Mouse (Mus musculus) gastrocnemius, adult 2 months (tissue): ENCODE results near the gene Slc25a30. TPM values are rescaled to one million over a fixed set of nuclear protein-coding genes. Genes with fewer than 3 reads are reported as not detected.

Experiments used
- DNase-seq: peaks from one replicate; pipeline ENCODE4 v3.0.0; 2022
- H3K27ac ChIP-seq: fragments of 200-600 bp; 2 replicates; pipeline ENCODE4 v1.8.1; 2022; ENCODE audit warnings: mild to moderate bottlenecking
- H3K4me3 ChIP-seq: fragments of 200-600 bp; 2 replicates; pipeline ENCODE4 v1.8.1; 2022; ENCODE audit warnings: mild to moderate bottlenecking, moderate library complexity
- CTCF ChIP-seq: fragments of 200-600 bp; IDR thresholded peaks from 2 replicates; pipeline ENCODE4 v1.8.1; 2022; ENCODE audit warnings: antibody characterized with exemption, mild to moderate bottlenecking, moderate library complexity
- intact Hi-C: fragments of 180-260 bp; cut with DNase I; formaldehyde crosslinking; loops from one replicate; pipeline ENCODE4 v1.15.1; 2025
- total RNA-seq, 2 experiments: library from RNA; stranded (reverse); gene quantifications; 2 replicates each; pipeline ENCODE4 v1.2.3; 2021

The Slc25a30 gene
- total RNA-seq, 2 experiments from 2014 or later: 6.6 to 10.5 TPM

- intact Hi-C loops: no loop called here
- Histone ChIP-seq H3K27ac (peak within 1 kb of the TSS; percentile 95), H3K4me3 (peak within 1 kb of the TSS; percentile 86)
- peak; percentile 34; the same call in 1 of the 2 replicates for TF ChIP-seq CTCF
- DNase-seq: peak; percentile 99
Measured at GRCm38 (mm10) chr14:75753991-75754817, 32.6 kb downstream of the Slc25a30 start, which contains the start of gene Cog3. Gene Cog3, minus strand, starts transcription at chr14:75754517.

DNA sequence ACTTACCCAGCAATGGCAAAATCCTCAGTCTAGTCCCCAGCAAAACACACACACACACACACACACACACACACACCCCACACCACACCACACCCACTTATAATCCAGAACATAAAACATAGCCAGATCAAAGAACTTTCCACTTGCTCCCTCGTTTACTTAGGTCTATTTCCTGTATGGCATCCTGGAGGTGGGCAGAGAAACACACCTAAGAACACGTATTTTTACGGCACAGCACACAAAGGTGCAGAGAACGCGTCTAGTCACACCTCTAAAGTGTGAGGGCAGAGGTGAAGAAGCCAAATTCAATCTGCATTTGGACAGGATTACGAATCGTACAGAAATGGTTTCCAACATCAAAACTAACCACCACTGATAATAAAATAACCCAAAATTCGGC, 33.6 kb downstream of the Slc25a30 start:
- DNase-seq: no peak
- TF ChIP-seq CTCF: no peak
- intact Hi-C loops: no loop called here
- Histone ChIP-seq H3K4me3 (peak overlapping the region; percentile 86), H3K27ac (peak overlapping the region; percentile 95; the same call in 1 of the 2 replicates)

DNA sequence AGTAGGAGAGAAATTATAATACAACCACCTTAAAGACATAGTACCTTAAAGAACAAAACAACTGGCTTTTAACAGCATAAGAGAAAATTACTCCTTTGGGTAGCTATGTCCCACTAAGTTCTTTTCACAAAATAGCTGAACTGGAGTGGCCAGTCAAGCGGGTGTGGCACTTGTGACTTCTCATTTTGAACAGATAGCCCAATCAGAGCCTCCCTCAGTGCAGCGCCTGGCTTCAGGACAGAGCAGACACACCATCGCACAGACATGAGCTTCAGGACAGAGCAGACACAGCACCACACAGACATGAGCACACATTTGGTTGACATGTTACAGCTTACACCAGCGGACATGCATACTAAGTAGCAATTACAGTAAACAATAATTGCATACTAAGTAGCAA, 35.8 kb downstream of the Slc25a30 start:
- Histone ChIP-seq H3K4me3 (no peak overlapping the region), H3K27ac (peak overlapping the region; percentile 68)
- no peak for TF ChIP-seq CTCF
- intact Hi-C loops: no loop called here
- no peak for DNase-seq

DNA sequence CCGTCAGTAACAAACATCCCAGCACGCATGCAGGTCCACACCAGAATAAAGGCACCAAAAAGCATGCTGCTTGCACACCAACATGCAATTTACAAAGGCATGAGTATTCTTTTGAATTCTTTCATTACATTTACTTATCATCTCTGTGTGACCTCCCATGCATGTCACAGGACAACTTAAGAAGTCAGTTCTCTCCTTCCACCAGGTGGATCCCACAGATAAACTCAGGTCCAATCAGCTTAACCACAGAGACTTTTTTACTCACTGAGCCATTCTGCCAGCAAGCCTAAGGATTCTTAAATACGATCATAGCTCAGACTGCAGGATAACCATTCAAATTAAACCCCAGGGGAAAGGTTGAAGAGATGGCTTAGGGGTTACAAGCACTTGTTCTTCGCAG, 37.7 kb downstream of the Slc25a30 start:
- Histone ChIP-seq H3K27ac (peak overlapping the region; percentile 68), H3K4me3 (no peak overlapping the region)
- no peak for TF ChIP-seq CTCF
- intact Hi-C loops: no loop called here
- no peak for DNase-seq

DNA sequence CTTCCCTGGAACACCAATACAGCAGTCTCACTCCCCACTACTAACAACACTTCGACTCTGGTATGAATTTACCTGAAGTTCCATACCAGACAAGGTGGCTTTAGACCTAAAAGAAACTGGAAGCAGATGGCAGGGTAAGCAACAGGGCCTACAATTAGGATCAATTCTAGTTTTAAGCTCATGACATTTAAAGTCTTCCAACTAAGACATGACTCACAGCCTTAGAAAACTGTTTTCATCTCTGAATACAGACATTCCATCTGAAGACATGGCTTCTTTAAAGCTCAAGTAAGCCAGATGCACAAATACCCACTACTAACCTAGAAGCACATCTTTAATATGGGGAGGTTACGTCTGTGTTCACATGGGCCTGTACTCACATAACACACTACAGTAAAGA, 38.9 kb downstream of the Slc25a30 start:
- intact Hi-C loops: no loop called here
- DNase-seq: no peak
- no peak overlapping the region for H3K4me3 ChIP-seq
- no peak overlapping the region for H3K27ac ChIP-seq
- no peak for TF ChIP-seq CTCF

GRCm38 (mm10) chr14:75741904-75742303, 44.9 kb downstream of the Slc25a30 start:
- no peak for DNase-seq
- TF ChIP-seq CTCF: no peak

DNA sequence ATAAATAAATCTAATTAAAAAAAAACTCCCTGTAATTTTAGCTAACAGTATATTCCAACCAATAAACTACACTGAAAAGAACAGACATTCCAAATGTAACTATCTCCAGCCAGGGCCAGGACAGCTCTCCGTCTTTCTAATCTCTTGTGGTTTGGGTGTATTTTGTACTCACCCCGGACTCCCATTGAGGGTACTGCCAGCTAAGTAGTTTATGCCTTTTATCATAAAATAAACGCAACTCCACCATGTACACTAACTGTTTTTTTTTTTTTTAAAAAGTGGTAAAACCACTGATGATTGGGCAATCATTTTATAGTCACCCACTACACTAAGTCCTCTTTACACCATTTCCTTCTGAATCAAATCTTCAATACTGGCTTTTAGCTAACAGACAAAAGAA, 51.2 kb downstream of the Slc25a30 start:
- TF ChIP-seq CTCF: no peak
- intact Hi-C loops: no loop called here
- Histone ChIP-seq H3K4me3 (no peak overlapping the region), H3K27ac (no peak overlapping the region)
- DNase-seq: no peak

More at GRCm38 (mm10) chr14:75741904-75742303, 44.9 kb downstream of the Slc25a30 start:
- Histone ChIP-seq H3K4me3 (no peak overlapping the region), H3K27ac (no peak overlapping the region)
- intact Hi-C loops: no loop called here

DNA sequence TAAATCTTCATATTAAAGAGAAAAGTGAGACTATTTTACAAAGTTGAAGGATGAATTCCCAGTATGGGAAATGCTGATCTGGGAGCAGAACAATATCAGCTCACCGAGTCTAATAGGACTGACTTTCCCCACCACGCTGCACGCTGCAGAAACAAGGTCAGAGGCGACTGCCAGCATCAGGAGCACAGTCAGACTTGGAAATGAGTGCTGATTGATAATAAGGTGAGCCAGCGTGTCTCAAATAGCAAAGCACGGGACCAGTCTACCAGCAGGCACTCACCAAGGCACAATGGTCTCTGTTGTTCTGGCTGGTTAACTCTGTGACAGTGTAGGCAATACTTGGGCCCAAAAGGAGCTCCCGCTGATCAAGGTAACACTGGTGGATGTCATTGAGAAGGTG, 54.2 kb downstream of the Slc25a30 start:
- H3K4me3 ChIP-seq: no peak overlapping the region
- DNase-seq: no peak
- no peak for TF ChIP-seq CTCF
- intact Hi-C loops: no loop called here
- H3K27ac ChIP-seq: no peak overlapping the region

DNA sequence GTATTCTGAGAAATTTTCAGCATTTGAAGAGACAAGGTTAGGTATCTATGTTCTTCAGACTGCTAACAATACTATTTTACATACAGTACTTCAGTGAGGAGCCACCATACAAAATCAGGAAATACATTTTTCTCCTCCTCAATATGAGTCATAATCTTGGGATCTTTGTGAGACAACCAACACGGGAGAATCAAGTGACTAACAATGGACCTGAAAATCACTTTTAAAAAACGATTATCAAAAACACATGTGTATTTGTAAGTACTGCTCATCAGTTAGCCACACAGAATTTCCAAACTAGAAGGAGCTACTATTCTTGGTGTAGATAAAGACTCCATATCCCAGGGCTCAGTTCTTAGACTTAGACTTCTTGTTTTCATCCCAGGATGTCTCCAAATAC, 55.5 kb downstream of the Slc25a30 start:
- intact Hi-C loops: no loop called here
- DNase-seq: no peak
- H3K27ac ChIP-seq: no peak overlapping the region
- no peak overlapping the region for H3K4me3 ChIP-seq
- TF ChIP-seq CTCF: no peak

DNA sequence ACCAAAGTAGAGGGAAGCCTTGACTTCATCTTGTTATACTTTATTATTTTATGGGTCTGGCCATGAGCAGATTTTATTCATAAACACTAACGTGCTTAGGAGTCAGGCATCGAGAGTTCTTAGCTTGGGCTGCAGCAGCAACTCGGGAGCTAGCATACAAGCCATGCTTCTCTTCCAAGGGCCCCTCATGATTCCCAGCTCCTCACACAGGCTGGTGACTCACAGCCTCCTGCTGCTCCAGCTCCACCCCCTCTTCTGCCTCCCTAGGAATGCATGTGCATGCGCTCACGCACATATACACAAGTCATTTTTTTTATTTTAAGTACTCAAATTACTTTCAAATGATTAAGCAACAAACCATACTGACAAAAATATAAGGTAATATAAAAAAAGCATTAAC, 58.7 kb downstream of the Slc25a30 start:
- no peak for TF ChIP-seq CTCF
- no peak for DNase-seq
- Histone ChIP-seq H3K4me3 (no peak overlapping the region), H3K27ac (no peak overlapping the region)
- intact Hi-C loops: no loop called here

DNA sequence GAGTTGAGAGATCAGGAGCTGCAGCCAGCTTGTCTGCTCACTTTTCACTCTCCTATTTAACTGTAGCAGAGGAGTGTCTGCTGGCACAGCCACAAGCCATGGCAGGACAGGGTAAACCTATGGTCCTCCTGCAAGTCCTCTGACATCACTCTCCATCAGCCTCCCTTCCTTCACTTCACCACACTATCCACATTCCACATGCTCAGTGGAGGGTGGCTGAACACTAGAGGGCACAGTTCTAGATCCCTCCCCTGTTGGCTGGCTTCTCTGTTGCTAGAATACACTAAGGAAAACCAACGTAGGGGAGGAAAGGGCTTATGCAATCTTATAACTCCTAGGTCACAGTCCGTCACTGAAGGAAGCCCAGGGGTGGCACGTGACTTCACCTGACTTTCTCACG, 59.8 kb downstream of the Slc25a30 start:
- Histone ChIP-seq H3K4me3 (no peak overlapping the region), H3K27ac (no peak overlapping the region)
- intact Hi-C loops: no loop called here
- peak; percentile 46 for TF ChIP-seq CTCF
- DNase-seq: no peak

GRCm38 (mm10) chr14:75722816-75723215, 64.0 kb downstream of the Slc25a30 start:
- TF ChIP-seq CTCF: no peak
- intact Hi-C loops: no loop called here
- H3K4me3 ChIP-seq: no peak overlapping the region
- no peak overlapping the region for H3K27ac ChIP-seq
- no peak for DNase-seq

GRCm38 (mm10) chr14:75721977-75722563, 64.8 kb downstream of the Slc25a30 start:
- intact Hi-C loops: no loop called here
- DNase-seq: peak; percentile 31

More at GRCm38 (mm10) chr14:75721977-75722563, 64.8 kb downstream of the Slc25a30 start:
- no peak overlapping the region for H3K4me3 ChIP-seq
- TF ChIP-seq CTCF: peak; percentile 91
- no peak overlapping the region for H3K27ac ChIP-seq
